Mouse (Mus musculus) liver, embryonic 16.5 days (tissue): ENCODE results near the gene Dntt. TPM values are rescaled to one million over a fixed set of nuclear protein-coding genes. Genes with fewer than 3 reads are reported as not detected.

Experiments used
- ATAC-seq: fragments of 200-750 bp; cut with Nextera tagmentation; 2 replicates; pipeline ENCODE4 v1.8.0; 2017; ENCODE audit warnings: low read depth, mild to moderate bottlenecking, moderate number of reproducible peaks, moderate library complexity
- H3K27ac ChIP-seq: fragments of 300-500 bp; sonication (generic); 2 replicates; pipeline ENCODE4 v1.5.1; 2014; ENCODE audit warnings: mild to moderate bottlenecking, low read length
- H3K27me3 ChIP-seq: fragments of 300-500 bp; sonication (generic); 2 replicates; pipeline ENCODE4 v1.6.1; 2014; ENCODE audit warnings: low read depth, low read length, mixed read lengths; ENCODE audit not compliant: control insufficient read depth, insufficient read depth
- H3K36me3 ChIP-seq: fragments of 300-500 bp; sonication (generic); 2 replicates; pipeline ENCODE4 v1.6.1; 2014; ENCODE audit warnings: mild to moderate bottlenecking; ENCODE audit not compliant: control insufficient read depth, insufficient read depth
- H3K4me1 ChIP-seq: fragments of 300-500 bp; sonication (generic); 2 replicates; pipeline ENCODE4 v1.6.1; 2014; ENCODE audit warnings: low read depth, low read length, mixed read lengths; ENCODE audit not compliant: control insufficient read depth
- H3K4me2 ChIP-seq: fragments of 300-500 bp; sonication (generic); 2 replicates; pipeline ENCODE4 v1.6.1; 2014; ENCODE audit warnings: low read depth, low read length, mixed read lengths
- H3K4me3 ChIP-seq: fragments of 300-500 bp; sonication (generic); 2 replicates; pipeline ENCODE4 v1.5.1; 2014; ENCODE audit warnings: low read depth, mild to moderate bottlenecking, low read length
- H3K9ac ChIP-seq: fragments of 300-500 bp; sonication (generic); 2 replicates; pipeline ENCODE4 v1.6.1; 2014; ENCODE audit warnings: low read depth, low read length
- H3K9me3 ChIP-seq: fragments of 300-500 bp; sonication (generic); replicated peaks from 2 replicates; pipeline ENCODE4 v1.6.1; 2016; ENCODE audit warnings: low read length; ENCODE audit not compliant: control insufficient read depth
- WGBS: fragments of 180-500 bp; shearing (Covaris S2); extraction: QIAGEN DNeasy Blood & Tissue Kit; methylation state at CpG from one replicate; pipeline ENCODE4 v1.1.7; 2014; ENCODE audit not compliant: insufficient replicate concordance; 5-methylcytosine and 5-hydroxymethylcytosine counted together
- polyA plus RNA-seq: library from polyadenylated mRNA; unstranded; fragments of >200 nt; fragmentation: Nextera tagmentation; extraction: Ambion mirVana; gene quantifications from 2 replicates; pipeline ENCODE4 v1.2.1, GENCODE M21; 2015

The Dntt gene
- polyA plus RNA-seq, 1 experiment from 2014 or later: not detected

DNA sequence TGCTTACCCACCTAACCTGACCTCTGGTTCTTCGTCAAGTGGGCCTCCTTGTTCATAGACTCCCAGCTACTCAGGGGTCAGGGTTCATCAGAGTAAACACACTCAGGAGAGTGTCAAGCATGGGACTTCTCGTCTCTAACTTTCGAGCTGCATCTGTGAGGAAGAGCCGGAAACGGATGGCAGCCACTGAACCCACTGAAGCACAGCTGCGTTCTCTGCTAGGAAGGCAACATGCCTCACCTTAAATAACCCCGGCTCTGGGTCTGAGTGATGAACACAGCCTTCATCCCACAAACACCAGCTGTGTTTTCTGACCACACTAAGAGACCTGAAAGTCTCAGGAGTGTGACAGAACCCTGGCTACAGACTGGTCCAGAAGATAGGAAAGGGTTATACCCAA, 10.0 kb downstream of the Dntt start:
- no peak overlapping the region for H3K4me3 ChIP-seq
- H3K4me2 ChIP-seq: no peak overlapping the region
- no peaks in the 10 kb centered on the region for H3K27me3 ChIP-seq
- WGBS: 54% methylated on average over 7 of the region's 7 CpGs
- ATAC-seq: no peak
- no peak overlapping the region for H3K9ac ChIP-seq
- H3K9me3 ChIP-seq: no peaks in the 10 kb centered on the region
- H3K36me3 ChIP-seq: no peaks in the 10 kb centered on the region
- no peak overlapping the region for H3K27ac ChIP-seq
- H3K4me1 ChIP-seq: no peaks in the 10 kb centered on the region

DNA sequence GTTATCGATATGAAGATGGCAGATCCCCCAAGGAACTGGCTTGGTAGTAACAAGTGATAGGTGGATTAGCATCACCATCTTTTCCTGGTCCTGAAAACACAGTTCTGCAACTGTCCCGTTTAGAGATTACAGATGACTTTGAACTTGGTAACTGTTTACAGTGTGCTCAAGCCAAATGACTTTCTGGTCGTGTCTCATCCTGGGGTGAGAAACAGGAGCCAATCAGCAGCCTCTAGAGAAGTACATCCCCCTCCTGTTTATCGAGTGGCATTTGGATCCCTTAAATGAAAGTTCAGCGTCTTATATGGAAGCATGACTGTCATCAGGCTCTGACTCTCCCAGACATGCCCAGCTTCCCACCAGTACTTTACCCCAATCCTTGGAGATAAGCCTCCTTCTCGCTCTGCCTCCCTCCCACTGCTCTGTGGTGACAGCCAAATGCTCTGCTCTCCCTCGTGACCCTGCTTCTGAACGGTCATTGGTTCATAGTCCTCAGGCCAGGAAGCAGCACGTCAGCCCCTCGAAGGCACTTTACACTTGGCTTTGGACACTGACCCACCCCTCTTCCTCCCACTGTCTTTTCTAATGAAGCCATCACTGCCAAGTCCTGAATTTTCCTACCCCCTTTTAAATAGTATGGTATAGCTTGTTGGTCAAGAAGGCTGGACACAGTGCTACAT, 16.2 kb downstream of the Dntt start:
- H3K27me3 ChIP-seq: no peaks in the 10 kb centered on the region
- H3K4me1 ChIP-seq: no peaks in the 10 kb centered on the region
- no peak overlapping the region for H3K27ac ChIP-seq
- H3K4me2 ChIP-seq: no peak overlapping the region
- H3K9me3 ChIP-seq: no peaks in the 10 kb centered on the region
- no peak overlapping the region for H3K9ac ChIP-seq
- ATAC-seq: no peak
- no peak overlapping the region for H3K4me3 ChIP-seq
- 37% methylated on average over 10 of the region's 10 CpGs for WGBS
- no peaks in the 10 kb centered on the region for H3K36me3 ChIP-seq

DNA sequence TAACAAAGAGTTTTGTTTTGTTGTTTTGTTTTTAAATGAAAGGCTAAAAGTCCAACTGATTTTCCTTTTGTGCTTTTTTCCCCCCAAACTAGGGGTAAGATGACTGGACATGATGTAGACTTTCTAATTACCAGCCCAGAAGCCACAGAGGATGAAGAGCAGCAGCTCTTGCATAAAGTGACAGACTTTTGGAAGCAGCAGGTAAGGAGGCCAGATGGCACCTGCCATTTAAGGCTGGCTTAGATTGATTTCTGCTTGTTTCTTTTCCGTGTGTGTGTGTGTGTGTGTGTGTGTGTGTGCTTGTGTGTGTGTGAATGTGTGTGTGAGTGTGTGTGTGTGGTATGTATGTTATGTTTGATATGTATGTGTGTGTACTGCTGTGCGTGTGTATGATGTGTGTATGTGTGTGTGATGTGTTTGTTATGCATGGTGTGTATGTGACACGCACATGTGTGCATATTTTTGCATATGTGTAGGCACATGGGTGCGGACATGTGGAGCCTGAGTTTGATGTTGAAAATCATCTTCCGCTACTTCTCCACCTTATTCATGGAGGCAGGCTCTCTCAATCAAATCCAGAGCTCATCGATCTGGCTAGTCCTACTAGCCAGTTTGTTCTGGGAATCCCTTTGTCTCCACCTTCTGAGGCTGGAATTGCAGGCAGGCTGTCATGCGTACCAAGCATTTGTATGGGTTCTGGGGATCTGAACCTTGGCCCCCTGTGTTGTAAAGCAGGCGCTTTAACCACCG, 18.5 kb downstream of the Dntt start:
- Histone ChIP-seq H3K27me3 (no peaks in the 10 kb centered on the region), H3K4me2 (no peak overlapping the region), H3K27ac (no peak overlapping the region), H3K4me1 (no peaks in the 10 kb centered on the region), H3K36me3 (no peaks in the 10 kb centered on the region), H3K9ac (no peak overlapping the region), H3K9me3 (no peaks in the 10 kb centered on the region), H3K4me3 (no peak overlapping the region)
- ATAC-seq: no peak
- 68% methylated on average over 9 of the region's 9 CpGs for WGBS

DNA sequence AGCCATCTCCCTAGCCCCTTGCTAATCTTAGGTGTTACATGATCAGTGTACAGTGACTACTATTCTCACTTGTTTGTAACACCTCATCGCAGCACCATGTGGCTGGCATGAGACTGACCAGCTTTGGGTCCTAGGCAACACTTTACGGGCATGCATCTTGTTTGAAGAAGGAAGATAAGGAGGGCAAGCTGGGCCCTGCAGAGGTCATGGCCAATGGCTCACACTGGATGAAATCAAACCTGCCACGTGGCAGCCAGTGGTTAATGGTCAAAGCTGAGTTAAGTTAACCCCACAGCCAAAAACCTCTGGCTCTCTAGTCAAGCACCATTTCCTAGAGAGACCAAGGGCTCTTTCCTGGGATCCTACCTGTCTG, 19.1 kb downstream of the Dntt start:
- Histone ChIP-seq H3K4me3 (no peak overlapping the region), H3K27ac (no peak overlapping the region), H3K36me3 (no peaks in the 10 kb centered on the region), H3K9ac (no peak overlapping the region), H3K9me3 (no peaks in the 10 kb centered on the region), H3K4me2 (no peak overlapping the region), H3K4me1 (no peaks in the 10 kb centered on the region), H3K27me3 (no peaks in the 10 kb centered on the region)
- ATAC-seq: no peak
- WGBS: 52% methylated on average over 3 of the region's 3 CpGs

DNA sequence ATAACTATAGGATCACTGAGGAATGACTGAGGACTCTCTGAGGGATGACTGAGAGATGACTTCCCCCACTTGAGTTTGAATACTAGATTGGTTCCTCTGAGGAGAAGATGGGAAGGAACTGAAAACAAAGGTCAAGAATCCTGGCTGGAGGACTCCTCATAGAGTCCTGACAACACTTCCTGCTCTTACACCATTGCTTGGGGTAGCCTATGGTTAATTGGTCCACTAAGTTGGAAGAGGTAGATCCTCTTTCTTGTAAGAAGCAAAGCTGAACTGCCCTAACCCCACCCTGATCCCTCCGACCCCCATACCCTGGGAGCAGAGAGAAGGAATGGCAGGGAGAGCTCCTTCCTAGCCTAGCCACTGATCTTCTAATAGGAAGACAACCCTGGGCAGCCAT, 22.6 kb downstream of the Dntt start:
- Histone ChIP-seq H3K4me2 (no peak overlapping the region), H3K4me3 (no peak overlapping the region), H3K9me3 (no peaks in the 10 kb centered on the region), H3K9ac (no peak overlapping the region), H3K27me3 (no peaks in the 10 kb centered on the region), H3K36me3 (no peaks in the 10 kb centered on the region), H3K27ac (no peak overlapping the region), H3K4me1 (no peaks in the 10 kb centered on the region)
- ATAC-seq: no peak
- WGBS: 55% methylated on average over 1 of the region's 1 CpGs

DNA sequence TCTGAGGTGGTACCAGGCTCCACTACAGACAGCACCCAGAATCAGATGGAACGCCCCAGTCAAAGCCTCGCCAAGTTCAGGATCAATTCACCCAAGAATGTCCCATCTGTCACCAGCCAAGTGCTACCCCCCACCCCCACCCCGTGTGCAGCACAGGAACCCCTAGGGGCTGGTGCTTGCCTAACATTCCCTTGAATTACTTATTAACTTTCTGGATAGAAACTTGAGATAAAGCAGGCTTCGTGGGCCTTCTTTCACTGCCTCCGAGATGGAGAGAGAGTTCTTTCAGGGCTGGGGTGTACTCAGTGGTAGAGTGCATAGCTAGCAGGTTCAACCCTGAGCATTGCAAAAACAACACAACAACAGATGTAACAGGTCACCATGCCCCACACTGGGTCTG, 23.2 kb downstream of the Dntt start:
- ATAC-seq: no peak
- Histone ChIP-seq H3K9me3 (no peaks in the 10 kb centered on the region), H3K27ac (no peak overlapping the region), H3K27me3 (no peaks in the 10 kb centered on the region), H3K9ac (no peak overlapping the region), H3K36me3 (no peaks in the 10 kb centered on the region), H3K4me1 (no peaks in the 10 kb centered on the region), H3K4me3 (no peak overlapping the region), H3K4me2 (no peak overlapping the region)
- 39% methylated on average over 5 of the region's 5 CpGs for WGBS

DNA sequence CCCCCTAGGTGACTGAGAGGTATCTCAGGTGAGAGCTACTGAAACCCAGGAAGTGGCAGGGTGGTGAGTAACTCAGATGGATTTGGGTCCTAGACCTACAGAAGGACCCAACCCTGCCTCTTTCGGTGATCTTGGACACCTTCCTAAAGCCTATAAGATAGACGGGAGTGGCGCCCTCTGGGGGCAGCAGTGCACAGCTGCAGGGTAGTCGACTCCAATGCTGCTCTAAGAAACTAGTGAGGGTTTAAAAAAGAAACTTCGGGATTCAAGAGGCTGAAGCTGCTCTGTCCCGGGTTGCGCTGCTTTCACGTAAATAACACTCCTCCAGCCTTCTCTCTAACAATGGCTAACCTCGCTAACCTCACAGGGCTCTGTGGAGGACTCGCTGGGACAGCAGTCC, 24.5 kb downstream of the Dntt start:
- H3K27ac ChIP-seq: no peak overlapping the region
- H3K9ac ChIP-seq: no peak overlapping the region
- H3K9me3 ChIP-seq: no peaks in the 10 kb centered on the region
- no peak overlapping the region for H3K4me2 ChIP-seq
- no peak for ATAC-seq
- H3K36me3 ChIP-seq: no peaks in the 10 kb centered on the region
- H3K4me1 ChIP-seq: no peaks in the 10 kb centered on the region
- 25% methylated on average over 10 of the region's 10 CpGs for WGBS
- no peaks in the 10 kb centered on the region for H3K27me3 ChIP-seq
- H3K4me3 ChIP-seq: no peak overlapping the region

DNA sequence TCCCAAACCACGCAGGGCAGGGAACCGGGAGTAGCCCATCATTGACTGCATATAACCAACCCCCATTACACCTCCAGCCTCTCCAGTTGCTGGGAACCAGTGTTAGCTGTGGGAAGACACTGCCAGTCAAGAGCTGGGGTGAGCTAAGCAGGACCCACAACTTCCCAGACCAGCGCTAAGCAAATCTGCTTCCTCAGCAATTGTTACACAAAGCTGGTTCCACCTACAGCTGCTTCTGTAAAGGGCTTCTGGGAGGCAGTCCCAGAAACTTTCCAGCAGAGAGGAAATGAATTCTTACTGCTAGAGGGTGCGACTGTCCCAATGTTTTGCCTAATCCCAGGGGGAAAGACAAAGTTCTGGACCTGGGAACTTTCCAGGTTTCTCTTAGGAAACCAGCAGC, 25.6 kb downstream of the Dntt start:
- H3K9ac ChIP-seq: no peak overlapping the region
- no peaks in the 10 kb centered on the region for H3K36me3 ChIP-seq
- H3K27me3 ChIP-seq: no peaks in the 10 kb centered on the region
- no peak overlapping the region for H3K4me3 ChIP-seq
- no peak for ATAC-seq
- no peaks in the 10 kb centered on the region for H3K4me1 ChIP-seq
- 53% methylated on average over 4 of the region's 4 CpGs for WGBS
- H3K27ac ChIP-seq: no peak overlapping the region
- H3K9me3 ChIP-seq: no peaks in the 10 kb centered on the region
- no peak overlapping the region for H3K4me2 ChIP-seq

DNA sequence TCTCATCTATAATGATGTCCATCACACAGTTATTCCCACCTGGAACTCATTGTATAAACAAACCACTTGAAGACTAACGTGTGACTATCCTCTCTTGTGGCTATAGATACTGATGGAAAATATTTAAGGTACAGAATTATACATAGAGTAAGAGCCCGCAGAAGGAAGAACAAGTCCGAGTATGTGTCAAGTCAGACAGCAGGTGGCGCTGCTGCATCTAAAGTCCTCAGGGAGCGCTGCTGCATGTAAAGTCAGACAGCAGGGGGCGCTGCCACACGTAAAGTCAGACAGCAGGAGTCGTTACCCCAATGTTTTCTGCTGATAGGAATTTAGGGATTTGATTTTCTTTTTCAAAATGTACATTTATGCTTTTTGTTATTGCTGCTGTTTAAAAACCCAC, 42.4 kb downstream of the Dntt start:
- no peak for ATAC-seq
- Histone ChIP-seq H3K9me3 (no peaks in the 10 kb centered on the region), H3K4me1 (no peaks in the 10 kb centered on the region), H3K4me2 (no peak overlapping the region), H3K4me3 (no peak overlapping the region), H3K36me3 (no peaks in the 10 kb centered on the region), H3K27me3 (no peaks in the 10 kb centered on the region), H3K9ac (no peak overlapping the region), H3K27ac (no peak overlapping the region)
- WGBS: 6% methylated on average over 8 of the region's 8 CpGs
